Mouse (Mus musculus): ENCODE results near the gene Cd52. TPM values are rescaled to one million over a fixed set of nuclear protein-coding genes. Genes with fewer than 3 reads are reported as not detected.

Cd52 gene
- total RNA-seq, 2 experiments from 2014 or later, result 1.1 to 3.8 TPM

- Histone ChIP-seq H3K27ac (no peak overlapping the region), H3K4me3 (no peak overlapping the region)
- no peak for DNase-seq (ENCODE audit: low spot score in 2 of 2)
- TF ChIP-seq CTCF (conservative IDR thresholded peaks at IDR 0.05), result no peak
Observed at GRCm38 (mm10) chr4:134068793-134069580, 25.9 kb downstream of the Cd52 start.

DNA sequence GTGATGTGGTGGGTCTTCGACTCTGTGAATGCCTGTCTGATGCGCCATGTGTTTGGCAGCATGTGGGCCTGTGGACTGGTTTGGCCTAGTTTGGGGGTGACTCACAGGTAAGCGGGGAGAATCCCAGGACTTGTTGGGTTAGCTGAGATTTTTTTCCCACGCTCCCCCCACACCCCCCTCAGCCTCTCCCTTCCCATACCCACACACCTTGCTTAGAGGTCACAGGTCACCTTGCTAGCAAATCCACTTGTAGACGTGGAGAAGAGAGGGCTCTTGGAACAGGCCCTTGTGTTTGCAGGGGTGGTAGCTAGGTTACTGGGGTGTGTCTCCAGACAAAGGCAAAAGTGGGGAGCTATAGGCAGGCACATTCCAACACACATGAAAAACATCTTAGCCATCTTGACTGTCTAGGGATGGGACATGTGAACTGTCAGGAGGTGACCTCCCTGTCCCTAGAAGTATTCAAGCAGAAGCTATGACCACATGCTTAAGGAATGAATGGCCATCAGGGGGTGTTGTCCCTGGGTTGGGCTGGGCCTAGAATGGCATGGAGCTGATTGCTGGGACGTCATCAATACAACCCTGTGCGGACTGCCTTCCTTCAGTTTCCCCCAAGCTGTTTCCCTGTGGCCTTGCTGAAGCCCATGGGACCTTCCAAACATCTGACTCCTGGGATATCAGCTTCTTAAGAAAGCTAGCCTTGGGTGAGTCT lies 26.9 kb downstream of the Cd52 start:
- no peak for DNase-seq (ENCODE audit: low spot score in 2 of 2)
- no peak for TF ChIP-seq CTCF (conservative IDR thresholded peaks at IDR 0.05)
- Histone ChIP-seq H3K4me3 (no peak overlapping the region), H3K27ac (no peak overlapping the region)

- no peak overlapping the region for H3K27ac ChIP-seq
- DNase-seq (ENCODE audit: low spot score in 2 of 2), result no peak
- H3K4me3 ChIP-seq, result no peak overlapping the region
- no peak for TF ChIP-seq CTCF (conservative IDR thresholded peaks at IDR 0.05)
Observed at GRCm38 (mm10) chr4:134067383-134067782, 27.5 kb downstream of the Cd52 start.

GRCm38 (mm10) chr4:134065431-134066004 lies 29.4 kb downstream of the Cd52 start:
- no peak overlapping the region for H3K4me3 ChIP-seq
- H3K27ac ChIP-seq, result no peak overlapping the region
- TF ChIP-seq CTCF (conservative IDR thresholded peaks at IDR 0.05), result no peak
- no peak for DNase-seq (ENCODE audit: low spot score in 2 of 2)

GRCm38 (mm10) chr4:134062561-134062960 lies 32.3 kb downstream of the Cd52 start:
- DNase-seq (ENCODE audit: low spot score in 2 of 2), result no peak
- TF ChIP-seq CTCF (conservative IDR thresholded peaks at IDR 0.05), result no peak

GRCm38 (mm10) chr4:134061944-134062446 lies 32.9 kb downstream of the Cd52 start:
- Histone ChIP-seq H3K27ac (no peak overlapping the region), H3K4me3 (no peak overlapping the region)
- no peak for DNase-seq (ENCODE audit: low spot score in 2 of 2)
- TF ChIP-seq CTCF (conservative IDR thresholded peaks at IDR 0.05), result no peak

More at GRCm38 (mm10) chr4:134062561-134062960, 32.3 kb downstream of the Cd52 start:
- Histone ChIP-seq H3K4me3 (no peak overlapping the region), H3K27ac (no peak overlapping the region)

GRCm38 (mm10) chr4:134061166-134061830 lies 33.6 kb downstream of the Cd52 start:
- no peak overlapping the region for H3K4me3 ChIP-seq
- no peak for TF ChIP-seq CTCF (conservative IDR thresholded peaks at IDR 0.05)
- no peak for DNase-seq (ENCODE audit: low spot score in 2 of 2)
- no peak overlapping the region for H3K27ac ChIP-seq

DNA sequence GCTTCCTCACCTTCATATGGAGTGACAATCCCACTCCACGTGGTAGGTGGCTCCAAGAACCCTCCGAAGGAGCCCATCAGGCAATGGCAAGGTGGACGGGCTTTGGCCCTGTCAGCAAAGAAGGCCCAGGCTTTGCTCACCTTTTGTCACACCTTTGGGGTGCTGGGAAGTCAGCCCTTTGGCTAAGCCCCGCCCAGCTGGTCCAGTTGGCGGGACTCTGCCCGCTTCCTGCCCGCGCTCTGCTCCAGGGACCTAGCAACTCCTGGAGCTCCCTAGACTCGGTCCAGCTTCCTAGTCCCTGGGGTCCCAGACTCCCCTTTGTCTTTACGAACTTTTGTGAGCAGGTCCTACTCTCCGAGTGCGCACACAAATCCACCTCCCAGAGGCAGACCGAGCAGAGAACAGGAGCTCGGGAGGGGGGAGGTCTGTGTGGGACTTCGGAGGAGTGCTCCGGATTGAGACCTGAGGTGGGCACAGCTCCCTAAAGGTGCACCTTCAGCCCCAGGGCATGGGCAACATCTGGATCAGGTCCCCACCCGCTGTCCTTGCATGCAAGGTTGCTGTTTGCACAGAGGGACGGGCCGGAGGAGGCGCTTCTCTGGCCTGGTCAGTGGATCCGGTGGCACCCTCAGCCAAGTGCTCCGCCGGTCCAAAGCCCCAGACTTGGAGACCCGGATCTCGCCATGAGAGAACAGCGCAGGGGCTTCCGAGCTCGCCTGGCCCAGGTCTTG lies 34.6 kb downstream of the Cd52 start, which contains the start of gene Crybg2:
Crybg2 (plus strand) TSS at position 681 of the 731 bp plus-strand sequence.
- no peak for DNase-seq (ENCODE audit: low spot score in 2 of 2)
- no peak within 1 kb of the TSS for H3K27ac ChIP-seq
- TF ChIP-seq CTCF (conservative IDR thresholded peaks at IDR 0.05), result no peak
- no peak within 1 kb of the TSS for H3K4me3 ChIP-seq

DNA sequence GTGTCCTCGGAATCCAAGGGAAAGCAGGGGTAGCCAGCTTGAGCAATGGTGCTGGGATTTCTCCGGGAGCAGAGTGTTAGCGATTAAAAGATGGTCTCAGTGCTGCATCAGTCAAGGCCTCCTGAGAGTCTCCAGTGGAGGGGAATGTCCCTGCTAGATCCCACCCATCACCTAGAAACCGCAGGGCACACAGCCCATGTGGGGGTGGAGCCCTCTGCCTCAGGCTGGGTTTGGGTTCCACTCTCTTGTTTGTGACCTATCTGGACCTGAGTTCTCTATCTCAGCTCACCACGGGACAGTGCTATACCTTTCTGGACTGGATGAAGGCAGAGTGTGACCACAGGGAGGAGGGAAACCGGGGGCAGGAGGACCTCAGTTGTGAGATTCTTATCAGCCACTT lies 36.0 kb downstream of the Cd52 start:
- no peak for TF ChIP-seq CTCF (conservative IDR thresholded peaks at IDR 0.05)
- DNase-seq (ENCODE audit: low spot score in 2 of 2), result no peak
- Histone ChIP-seq H3K4me3 (no peak overlapping the region), H3K27ac (no peak overlapping the region)

- Histone ChIP-seq H3K27ac (no peak overlapping the region), H3K4me3 (no peak overlapping the region)
- DNase-seq (ENCODE audit: low spot score in 2 of 2), result no peak
- no peak for TF ChIP-seq CTCF (conservative IDR thresholded peaks at IDR 0.05)
Observed at GRCm38 (mm10) chr4:134058166-134058715, 36.6 kb downstream of the Cd52 start.

- Histone ChIP-seq H3K4me3 (no peak within 1 kb of the TSS), H3K27ac (no peak within 1 kb of the TSS)
- TF ChIP-seq CTCF (conservative IDR thresholded peaks at IDR 0.05), result no peak
- DNase-seq (ENCODE audit: low spot score in 2 of 2), result no peak
Observed at GRCm38 (mm10) chr4:134053538-134053937, 41.3 kb downstream of the Cd52 start, which contains the start of gene Zfp683. Gene Zfp683, plus strand, starts transcription at chr4:134053838.

DNA sequence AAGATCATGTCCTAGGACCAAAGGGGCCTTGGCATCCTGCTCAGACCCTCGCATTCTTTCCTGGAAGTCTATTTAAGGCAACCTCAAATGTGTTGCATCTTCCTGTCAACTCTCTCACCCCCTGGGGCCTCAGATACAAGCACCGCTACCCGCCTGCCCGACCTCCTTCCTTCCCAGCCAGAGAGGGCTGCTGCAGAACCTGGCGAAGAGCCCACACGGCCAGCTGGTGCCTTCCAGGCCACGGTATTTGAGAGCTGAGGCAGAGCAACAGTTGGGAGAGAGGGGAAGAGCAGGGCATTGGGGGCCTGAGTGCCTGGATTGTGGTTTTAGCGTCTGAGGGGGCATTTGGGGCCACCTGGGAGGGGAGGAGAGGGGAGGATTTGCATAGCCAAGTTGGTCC lies 42.3 kb downstream of the Cd52 start:
- H3K27ac ChIP-seq, result no peak overlapping the region
- no peak for DNase-seq (ENCODE audit: low spot score in 2 of 2)
- TF ChIP-seq CTCF (conservative IDR thresholded peaks at IDR 0.05), result no peak
- H3K4me3 ChIP-seq, result no peak overlapping the region
